Mouse (Mus musculus) liver, postnatal 0 days (tissue): ENCODE results near the gene 4930568D16Rik.

Experiments
- CTCF ChIP-seq: sonication (generic); IDR thresholded peaks from 2 replicates; pipeline ENCODE4 v1.5.1; 2016; ENCODE audit warnings: antibody characterized with exemption, low read depth
- EP300 ChIP-seq: IDR thresholded peaks from 2 replicates; pipeline ENCODE4 v1.6.1; 2016; ENCODE audit warnings: antibody characterized with exemption, low read depth, mild to moderate bottlenecking

GRCm38 (mm10) chr2:35331205-35331604 is 36.3 kb downstream of the 4930568D16Rik start:
- no peak for TF ChIP-seq CTCF
- TF ChIP-seq EP300, result no peak
